Comparison of ENCODE assay signal across 24 mouse cellular contexts in the genomic region with DNA sequence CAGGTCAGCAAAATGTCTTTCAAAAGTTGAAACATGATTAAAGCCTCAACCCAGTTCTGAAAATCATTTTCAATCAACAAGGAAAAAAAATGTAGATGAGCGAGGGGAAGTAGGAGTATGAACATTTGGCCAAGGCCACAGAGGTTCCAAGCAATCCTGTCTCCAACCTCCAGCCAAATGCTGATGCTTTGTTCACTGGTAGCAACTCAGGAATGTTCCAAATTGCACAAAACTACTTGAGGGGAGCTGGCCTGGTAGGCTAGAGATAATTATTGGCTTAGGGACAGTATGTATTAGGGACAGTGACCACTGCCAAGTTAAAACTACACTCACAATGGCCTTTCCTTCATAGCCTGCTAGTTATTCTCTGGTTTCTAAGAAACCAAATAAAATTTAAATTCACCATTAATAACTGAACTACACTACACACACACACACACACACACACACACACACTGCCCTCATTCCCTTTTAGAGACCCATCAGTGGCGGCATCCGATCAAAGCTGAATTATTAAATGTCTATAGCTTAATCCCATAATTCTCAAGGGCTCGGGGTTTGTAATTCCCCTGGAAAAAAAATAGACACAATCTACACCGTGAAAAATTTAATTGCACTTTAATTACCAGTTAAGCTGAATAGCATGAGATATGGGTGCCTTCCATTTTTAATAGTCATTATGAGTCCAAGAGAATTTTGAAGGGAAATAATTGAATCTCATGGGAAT.
DNase-seq lines count a peak whose midpoint lies in the region; ATAC-seq lines count a peak whose summit lies in the region.
"Had no signal": no experiment of that assay in that cellular context is flagged by ENCODE, and none has a peak within 500 bp of the region (broad histone marks: within the 10 kb centered on the region; RNA-seq: fewer than 3 reads in every experiment).

No protein-coding gene starts in this region.

- H3K27me3 ChIP-seq in forebrain, embryonic 13.5 days = no peaks in the 10 kb centered on the region
- H3K27me3 ChIP-seq in forebrain, embryonic 10.5 days (ENCODE audit: poor library complexity, severe bottlenecking) = no peaks in the 10 kb centered on the region
- no peaks in the 10 kb centered on the region for H3K27me3 ChIP-seq in neural tube, embryonic 12.5 days (replicated peaks)
- H3K27me3 ChIP-seq: heart, embryonic 13.5 days; hindbrain, embryonic 15.5 days; liver, embryonic 15.5 days; megakaryocyte, embryonic 14.5 days; stomach, embryonic 15.5 days had no signal

- H3K36me3 ChIP-seq in forebrain, embryonic 13.5 days (ENCODE audit: poor library complexity, severe bottlenecking) = no peaks in the 10 kb centered on the region
- no peaks in the 10 kb centered on the region for H3K36me3 ChIP-seq in forebrain, embryonic 10.5 days (replicated peaks)
- H3K36me3 ChIP-seq in neural tube, embryonic 12.5 days = no peaks in the 10 kb centered on the region
- H3K36me3 ChIP-seq: G1E; heart, embryonic 13.5 days; hindbrain, embryonic 15.5 days; liver, embryonic 15.5 days; stomach, embryonic 15.5 days had no signal

- no peak overlapping the region for H3K4me2 ChIP-seq in forebrain, embryonic 13.5 days
- H3K4me2 ChIP-seq in neural tube, embryonic 12.5 days (replicated peaks) = no peak overlapping the region
- H3K4me2 ChIP-seq: heart, embryonic 13.5 days; hindbrain, embryonic 15.5 days; liver, embryonic 15.5 days; stomach, embryonic 15.5 days had no signal

- DNase-seq in forebrain, embryonic 10.5 days (ENCODE audit: extremely low spot score, low spot score) = no peak
- peak; percentile 30 for DNase-seq in heart, postnatal 10 days
- no peak for DNase-seq in heart, postnatal 36 days
- no peak for DNase-seq in neural tube, embryonic 10.5 days (ENCODE audit: extremely low spot score, low spot score)
- no peak for DNase-seq in spleen, postnatal 10 days (ENCODE audit: low spot score in 2 of 2)
- no peak for DNase-seq in urinary bladder, postnatal 36 days (ENCODE audit: low spot score in 2 of 2)
- DNase-seq: adrenal gland, adult 2 months; cerebellum, postnatal 25 days; gastrocnemius, postnatal 10 days; kidney, adult 18-20 months; kidney, postnatal 10 days; lung, postnatal 10 days; spleen, adult 18-20 months; thymus, adult 2 months had no signal

- no peak overlapping the region for H3K9ac ChIP-seq in forebrain, embryonic 13.5 days
- no peak overlapping the region for H3K9ac ChIP-seq in neural tube, embryonic 12.5 days
- H3K9ac ChIP-seq: heart, embryonic 13.5 days; hindbrain, embryonic 15.5 days; liver, embryonic 15.5 days; stomach, embryonic 15.5 days had no signal

- intact Hi-C loops in heart, postnatal 10 days (cut with DNase I) = no loop called here
- intact Hi-C loops in heart, postnatal 36 days (cut with DNase I) = no loop called here

- H3K4me1 ChIP-seq in forebrain, embryonic 13.5 days = no peaks in the 10 kb centered on the region
- peaks cover 9% of the 10 kb centered on the region for H3K4me1 ChIP-seq in forebrain, embryonic 10.5 days
- H3K4me1 ChIP-seq in neural tube, embryonic 12.5 days = no peaks in the 10 kb centered on the region
- H3K4me1 ChIP-seq: heart, embryonic 13.5 days; liver, embryonic 15.5 days; megakaryocyte, embryonic 14.5 days; stomach, embryonic 15.5 days had no signal

- ATAC-seq in forebrain, embryonic 13.5 days = peak; percentile 36; the same call in 1 of the 2 replicates
- ATAC-seq in neural tube, embryonic 12.5 days (ENCODE audit: low FRiP score, low read depth) = peak; percentile 25; the same call in 1 of the 2 replicates
- ATAC-seq: CD4-positive, CD25-positive, alpha-beta regulatory T cell, adult 4 months had no signal

- no peak overlapping the region for H3K4me3 ChIP-seq in forebrain, embryonic 13.5 days
- H3K4me3 ChIP-seq in forebrain, embryonic 10.5 days = no peak overlapping the region
- no peak overlapping the region for H3K4me3 ChIP-seq in neural tube, embryonic 12.5 days
- H3K4me3 ChIP-seq: heart, embryonic 13.5 days; hindbrain, embryonic 15.5 days; liver, embryonic 15.5 days; megakaryocyte, embryonic 14.5 days; myocyte; stomach, embryonic 15.5 days had no signal

- H3K27ac ChIP-seq in forebrain, embryonic 13.5 days = no peak overlapping the region
- H3K27ac ChIP-seq in forebrain, embryonic 10.5 days = no peak overlapping the region
- no peak overlapping the region for H3K27ac ChIP-seq in neural tube, embryonic 12.5 days
- H3K27ac ChIP-seq: heart, embryonic 13.5 days; liver, embryonic 15.5 days; stomach, embryonic 15.5 days had no signal

- 73% methylated on average over 5 of the region's 5 CpGs for whole genome bisulfite sequencing in forebrain, embryonic 13.5 days
- WGBS in forebrain, embryonic 10.5 days = 92% methylated on average over 5 of the region's 5 CpGs
- 64% methylated on average over 5 of the region's 5 CpGs for WGBS in neural tube, embryonic 12.5 days

- H3K9me3 ChIP-seq in forebrain, embryonic 13.5 days (replicated peaks) = no peaks in the 10 kb centered on the region
- no peaks in the 10 kb centered on the region for H3K9me3 ChIP-seq in forebrain, embryonic 10.5 days
- no peaks in the 10 kb centered on the region for H3K9me3 ChIP-seq in neural tube, embryonic 12.5 days
- H3K9me3 ChIP-seq: heart, embryonic 13.5 days; hindbrain, embryonic 15.5 days; liver, embryonic 15.5 days; stomach, embryonic 15.5 days had no signal

Comparison
In these comparisons a context has a peak if more than half of its experiments do, and no peak if none do; other contexts are left out.
1. DNase-seq: peak in heart, postnatal 10 days (2 of 2); none in forebrain, embryonic 10.5 days (single experiment), heart, postnatal 36 days (0 of 2), neural tube, embryonic 10.5 days (single experiment), spleen, postnatal 10 days (0 of 2) and urinary bladder, postnatal 36 days (0 of 2).